Mouse (Mus musculus): ENCODE results near the gene Hba-x.

GRCm38 (mm10) chr11:32256566-32256965 is 19.6 kb upstream of the Hba-x start:
- TF ChIP-seq HCFC1 (IDR thresholded peaks at IDR 0.05; ENCODE audit: borderline replicate concordance, insufficient read depth, low read length) (no peak), MAFK (IDR thresholded peaks at IDR 0.05; ENCODE audit: insufficient read depth, low read depth, low read length) (no peak), ZC3H11A (IDR thresholded peaks at IDR 0.05; ENCODE audit: borderline replicate concordance, low read depth, low read length) (no peak)

Data from ES-E14 (cell line).